Mouse (Mus musculus): Measurements from ENCODE around the gene Lrrc25. TPM values are rescaled to one million over a fixed set of nuclear protein-coding genes. Genes with fewer than 3 reads are reported as not detected.
A peak's percentile ranks its signal among the peaks of the same experiment; 100 is the strongest.

The Lrrc25 gene
- total RNA-seq, 2 experiments from 2014 or later = 1.1 to 1.6 TPM

DNA sequence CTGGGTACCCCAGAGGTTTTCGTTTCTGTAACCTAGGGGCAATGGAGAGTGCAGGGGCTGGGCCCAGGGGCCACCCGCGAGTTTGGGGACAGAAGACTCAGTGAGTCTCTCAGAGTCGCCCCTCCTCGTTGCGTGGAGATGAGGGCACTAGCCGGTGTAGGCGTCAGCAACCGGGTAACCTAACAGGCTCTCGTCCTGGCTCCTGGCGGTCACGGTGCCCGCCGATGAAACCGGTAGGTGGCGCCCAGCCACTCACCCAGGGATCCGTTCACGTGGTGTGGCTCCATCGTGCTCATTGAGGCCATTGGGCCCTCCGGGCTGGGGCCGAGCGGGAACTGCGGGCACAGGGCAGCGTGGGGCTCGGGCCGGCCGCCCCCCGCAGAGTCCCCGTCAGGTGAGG lies 17.7 kb upstream of the Lrrc25 start:
- DNase-seq = peak; percentile 84 to 86
- intact Hi-C loops (cut with DNase I) = no loop called here

GRCm38 (mm10) chr8:70598722-70599121 lies 17.2 kb upstream of the Lrrc25 start:
- intact Hi-C loops (cut with DNase I) = no loop called here
- DNase-seq = no peak

- intact Hi-C loops (cut with DNase I) = no loop called here
- no peak for DNase-seq
Observed at GRCm38 (mm10) chr8:70599507-70600290, 16.3 kb upstream of the Lrrc25 start.

GRCm38 (mm10) chr8:70600473-70601270 lies 15.3 kb upstream of the Lrrc25 start:
- intact Hi-C loops (cut with DNase I) = no loop called here
- peak; percentile 61 to 71 for DNase-seq

DNA sequence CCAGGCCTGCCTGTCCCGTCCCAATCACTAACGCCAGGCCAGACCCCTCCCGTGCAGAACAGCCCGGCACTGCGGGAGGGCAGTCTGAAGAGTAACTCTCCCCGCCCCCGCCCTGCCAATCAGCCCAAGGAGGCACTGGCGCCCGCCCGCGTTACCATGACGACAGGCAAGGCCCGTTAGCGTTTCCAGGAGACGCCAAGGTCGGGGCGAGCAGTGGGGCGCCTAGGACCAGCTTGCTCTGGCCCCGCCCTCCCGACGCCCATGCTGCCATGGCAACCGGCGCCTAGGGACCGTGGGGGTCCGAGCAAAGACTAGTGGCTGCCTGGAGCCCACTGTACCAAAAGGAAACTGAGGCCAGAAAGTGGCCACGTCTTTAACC lies 14.7 kb upstream of the Lrrc25 start:
- intact Hi-C loops (cut with DNase I) = no loop called here

GRCm38 (mm10) chr8:70602139-70602811 lies 13.7 kb upstream of the Lrrc25 start:
- intact Hi-C loops (cut with DNase I) = no loop called here
- no peak for DNase-seq

More for the DNA sequence above, 14.7 kb upstream of the Lrrc25 start:
- peak; percentile 78 to 84 for DNase-seq

GRCm38 (mm10) chr8:70604558-70604957 lies 11.4 kb upstream of the Lrrc25 start:
- no peak for DNase-seq
- intact Hi-C loops (cut with DNase I) = no loop called here

- intact Hi-C loops (cut with DNase I) = no loop called here
- no peak for DNase-seq
Observed at GRCm38 (mm10) chr8:70605871-70606779, 9.8 kb upstream of the Lrrc25 start.

DNA sequence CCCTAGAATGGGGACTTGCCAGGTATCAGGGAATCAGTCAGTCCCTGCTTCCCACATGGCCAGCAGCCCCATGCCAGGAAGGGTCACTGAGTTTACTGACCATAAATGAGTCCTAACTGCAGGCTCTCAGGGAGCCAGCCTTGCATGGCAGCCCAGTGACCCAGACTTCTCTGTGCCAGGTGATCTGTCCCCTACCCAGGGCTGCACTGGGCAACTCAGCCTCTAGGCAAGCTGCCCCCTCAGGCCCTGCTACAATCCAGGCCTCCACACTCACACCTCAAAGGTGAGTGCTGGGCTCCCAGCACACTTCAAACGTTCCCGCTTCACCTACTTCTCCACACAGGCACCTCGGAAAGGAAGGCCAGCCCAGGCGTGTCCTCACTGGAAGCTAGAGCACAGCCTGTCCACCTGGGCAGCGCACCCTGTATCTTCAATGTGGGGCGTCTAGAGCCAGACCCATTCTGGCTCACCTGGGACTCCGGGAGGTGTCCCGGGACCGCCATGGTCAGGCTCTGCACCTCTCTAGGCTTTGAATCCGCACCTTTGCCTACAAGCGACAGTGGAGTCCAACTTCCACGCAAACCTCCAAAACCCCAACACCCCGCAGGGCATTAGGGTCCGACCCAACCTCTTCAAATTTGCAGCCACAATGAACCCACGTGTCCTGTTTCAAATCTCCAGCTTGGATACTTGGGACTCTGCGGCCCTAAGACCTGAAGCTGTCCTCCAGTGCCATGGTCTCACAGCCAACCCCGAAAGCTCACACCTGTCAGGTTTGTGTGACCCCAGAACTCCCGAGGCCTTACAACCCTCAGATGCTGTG lies 9.0 kb upstream of the Lrrc25 start:
- DNase-seq = no peak
- intact Hi-C loops (cut with DNase I) = no loop called here

GRCm38 (mm10) chr8:70607603-70607897 lies 8.4 kb upstream of the Lrrc25 start:
- no peak for DNase-seq
- intact Hi-C loops (cut with DNase I) = no loop called here

DNA sequence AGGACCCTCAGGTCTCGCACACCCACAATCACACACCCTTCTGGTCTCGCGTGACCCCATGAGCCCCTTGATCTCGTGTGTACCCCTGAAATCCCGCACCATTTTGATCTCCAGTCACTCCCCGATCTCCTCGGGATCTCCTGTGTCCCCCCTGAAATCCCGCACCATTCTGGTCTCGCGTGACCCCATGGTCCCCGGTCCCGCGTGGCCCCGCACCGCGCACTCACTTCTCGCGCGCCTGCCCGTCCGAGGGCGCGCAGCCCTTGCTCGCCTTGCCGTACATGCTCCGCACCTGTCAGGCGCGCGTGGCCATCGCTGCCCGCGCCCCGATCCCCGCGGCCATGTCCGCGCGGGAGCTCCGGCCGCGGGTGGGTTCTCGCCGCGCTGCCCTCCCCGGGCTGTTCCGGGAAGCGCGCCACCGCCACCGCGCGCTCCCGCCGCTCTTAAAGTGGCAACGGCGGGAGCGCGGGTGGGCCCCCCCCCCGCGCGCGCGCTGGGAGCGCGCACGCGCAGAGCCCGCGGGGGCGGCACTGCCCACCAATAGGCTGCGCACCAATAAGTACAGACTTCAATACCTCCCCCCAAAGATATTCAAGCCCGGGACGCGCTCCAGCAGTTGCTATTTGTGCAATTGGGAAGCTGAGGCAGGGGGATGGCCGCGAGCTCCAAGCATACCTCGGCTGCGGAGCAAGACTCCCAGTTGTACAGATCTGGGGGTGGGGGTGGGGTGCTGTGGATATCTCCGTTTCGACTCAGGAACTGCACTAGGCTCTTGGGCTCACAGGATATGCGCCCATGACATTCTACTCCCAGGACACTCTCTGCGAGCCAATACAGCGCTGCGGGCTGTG lies 7.8 kb upstream of the Lrrc25 start:
- intact Hi-C loops (cut with DNase I) = no loop called here
- peak; percentile 64 to 70 for DNase-seq

GRCm38 (mm10) chr8:70608749-70609367 lies 7.1 kb upstream of the Lrrc25 start, which contains the start of gene Ssbp4:
TSS of gene Ssbp4 (minus strand) at chr8:70608872.
- no peak for DNase-seq
- intact Hi-C loops (cut with DNase I) = no loop called here

GRCm38 (mm10) chr8:70609368-70609848 lies 6.5 kb upstream of the Lrrc25 start:
- DNase-seq = peak; percentile 93
- intact Hi-C loops (cut with DNase I) = no loop called here

DNA sequence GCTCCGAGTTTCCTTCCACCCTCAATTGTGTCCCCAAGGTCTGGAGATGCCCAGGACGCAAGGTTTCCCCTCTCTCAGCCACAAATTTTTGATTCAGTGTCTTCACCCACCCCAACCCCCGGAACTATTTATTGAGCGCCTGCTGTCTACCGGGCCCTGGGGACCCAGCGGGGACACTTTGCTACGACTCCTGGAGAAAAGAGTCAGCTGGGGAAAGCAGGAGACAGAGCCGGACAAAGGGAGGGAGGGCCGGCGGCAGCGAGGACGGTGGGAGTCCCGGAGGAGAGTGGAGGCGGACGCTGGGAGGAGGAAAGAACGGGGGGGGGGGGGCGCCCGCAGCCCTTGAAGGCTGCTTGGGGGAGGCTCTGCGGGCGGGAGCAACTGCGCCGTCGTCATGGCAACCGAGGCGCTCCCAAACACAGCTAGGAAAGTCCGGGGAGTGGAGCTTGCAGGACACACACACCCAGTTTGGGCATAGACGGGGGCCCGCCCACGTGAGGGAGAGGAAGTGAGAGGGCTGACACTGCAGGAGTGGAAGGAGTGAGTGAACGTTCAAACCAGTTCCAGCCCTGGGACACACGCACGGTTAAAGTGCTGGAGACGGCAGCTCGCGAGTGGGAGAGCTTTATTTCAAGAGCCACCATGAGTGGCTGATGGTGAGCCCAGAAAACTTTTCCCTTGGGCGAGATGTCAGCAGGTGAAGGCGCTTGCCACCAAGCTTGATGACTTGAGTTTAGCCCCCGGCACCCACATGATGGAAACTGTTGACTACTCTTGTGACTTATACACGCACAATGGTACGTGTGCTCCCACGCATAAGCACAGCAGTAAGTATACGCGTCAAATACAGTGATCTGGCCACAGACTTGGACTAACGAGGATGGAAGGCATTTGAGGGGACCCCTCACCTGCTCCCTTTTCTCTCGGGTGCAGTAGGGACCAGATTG lies 5.8 kb upstream of the Lrrc25 start:
- peak; percentile 92 for DNase-seq
- intact Hi-C loops (cut with DNase I) = loop anchor here (5.0 kb wide), 2 partner anchors 42 to 92 kb away; partner anchors contain the start of gene Iqcn

GRCm38 (mm10) chr8:70610796-70611771 lies 4.9 kb upstream of the Lrrc25 start:
- intact Hi-C loops (cut with DNase I) = loop anchor here (5.0 kb wide), 2 partner anchors 41 to 91 kb away; partner anchors contain the start of gene Iqcn
- peak; percentile 90 to 92 for DNase-seq
